Mouse (Mus musculus) monocyte, adult 5-6 weeks (primary cell): ENCODE measurements around the gene Ttc7b. TPM values are rescaled to one million over a fixed set of nuclear protein-coding genes. Genes with fewer than 3 reads are reported as not detected.

ENCODE experiments used
- ATAC-seq: fragments of 153-309, 156-312 bp; replicated peaks from 2 replicates; pipeline ENCODE4 v1.8.0; 2017; ENCODE audit warnings: mild to moderate bottlenecking; ENCODE audit not compliant: low TSS enrichment, insufficient number of reproducible peaks, severe bottlenecking, poor library complexity, low FRiP score
- total RNA-seq: library from RNA; stranded (forward); fragments of 200-1000, 200-491, 200-594 nt; gene quantifications from 3 replicates; pipeline ENCODE4 v1.2.3, GENCODE M21; 2017

Gene Ttc7b
- 35.7 to 65.7 TPM (median 49.1 TPM) in 3 replicates for total RNA-seq

DNA sequence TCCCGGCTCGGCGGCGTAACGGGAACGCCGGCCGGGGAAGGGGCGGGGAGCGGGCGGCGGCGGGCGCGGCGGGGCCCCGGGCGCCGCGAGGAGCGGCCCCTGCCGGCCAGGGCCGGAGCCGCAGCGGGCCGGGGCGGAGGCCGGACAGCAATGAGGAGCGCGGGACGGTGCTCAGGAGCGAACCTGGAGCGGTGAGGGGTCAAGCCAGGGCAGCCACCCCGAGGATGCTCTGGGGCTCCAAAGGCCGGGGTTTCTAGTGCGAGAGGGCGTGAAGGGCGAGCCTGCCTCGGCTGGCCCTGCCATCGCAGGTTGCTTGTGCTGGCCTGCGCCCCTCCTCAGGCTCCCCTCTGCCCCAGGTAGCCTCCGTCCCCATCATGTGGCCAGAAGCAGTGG lies at the start of gene Ttc7b:
Gene Ttc7b, minus strand, starts transcription at position 33 of the 393 bp plus-strand sequence.
- ATAC-seq: peak; percentile 49

DNA sequence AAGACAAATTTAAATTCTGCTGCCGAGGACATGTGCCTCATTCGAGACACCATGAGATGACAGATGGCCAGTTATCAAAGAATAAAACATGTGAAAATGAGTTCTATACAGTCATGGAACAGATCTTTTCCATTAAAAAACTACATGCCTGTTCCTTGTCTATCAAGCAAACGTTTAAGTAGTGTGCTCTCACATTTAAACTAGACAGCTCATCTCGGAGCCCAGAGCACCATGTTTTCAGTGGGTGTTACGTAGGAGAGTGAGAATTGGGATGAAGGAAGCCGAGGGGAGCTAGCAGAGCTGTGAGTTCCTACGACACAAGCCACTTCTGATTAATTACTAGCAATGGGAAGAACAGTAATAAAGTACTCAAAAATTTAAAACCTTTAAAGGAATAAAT lies 48.2 kb upstream of the Ttc7b start:
- ATAC-seq: no peak

- ATAC-seq: peak; percentile 53; the same call in 1 of the 2 replicates
These were observed 47.5 kb upstream of the Ttc7b start for GRCm38 (mm10) chr12:100568105-100568504.

DNA sequence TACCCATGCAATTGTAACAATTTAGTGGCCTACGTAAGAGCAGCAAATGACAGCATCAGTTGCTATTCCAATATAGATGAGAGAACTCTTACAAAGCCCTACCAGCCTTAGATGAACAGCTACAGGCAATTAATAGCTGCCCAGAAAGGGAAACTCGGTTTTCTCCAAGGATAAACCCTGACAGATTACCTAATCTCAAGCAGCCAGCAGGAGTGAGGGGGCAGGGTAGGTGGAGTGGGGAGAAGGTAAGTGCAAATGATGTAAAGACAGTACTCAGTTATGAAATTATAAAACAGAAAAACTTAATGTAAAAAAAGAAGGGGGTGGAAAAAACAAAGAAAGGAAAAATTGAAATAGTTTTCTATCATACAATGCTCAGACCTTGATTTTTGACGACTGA lies 47.0 kb upstream of the Ttc7b start:
- ATAC-seq: no peak

GRCm38 (mm10) chr12:100553675-100554074 lies 33.0 kb upstream of the Ttc7b start:
- no peak for ATAC-seq

DNA sequence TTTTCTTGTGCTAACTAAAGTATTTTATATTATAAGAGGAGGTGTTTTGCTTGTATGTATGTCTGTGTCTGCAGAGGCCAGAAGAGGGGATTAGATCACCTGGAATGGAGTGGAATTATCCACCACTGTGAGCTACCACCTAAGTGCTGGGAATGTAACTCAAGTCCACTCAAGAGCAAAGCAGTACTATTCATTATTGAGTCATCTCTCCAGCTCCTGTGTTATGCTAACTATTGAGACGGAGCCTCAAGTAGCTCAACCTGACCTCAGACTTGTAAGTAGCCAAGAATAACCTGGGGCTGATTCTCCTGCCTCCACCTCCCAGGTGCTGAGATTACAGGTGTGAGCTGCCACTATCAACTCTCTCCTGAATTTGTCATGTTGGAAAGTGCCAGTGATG lies 31.3 kb upstream of the Ttc7b start:
- ATAC-seq: no peak

DNA sequence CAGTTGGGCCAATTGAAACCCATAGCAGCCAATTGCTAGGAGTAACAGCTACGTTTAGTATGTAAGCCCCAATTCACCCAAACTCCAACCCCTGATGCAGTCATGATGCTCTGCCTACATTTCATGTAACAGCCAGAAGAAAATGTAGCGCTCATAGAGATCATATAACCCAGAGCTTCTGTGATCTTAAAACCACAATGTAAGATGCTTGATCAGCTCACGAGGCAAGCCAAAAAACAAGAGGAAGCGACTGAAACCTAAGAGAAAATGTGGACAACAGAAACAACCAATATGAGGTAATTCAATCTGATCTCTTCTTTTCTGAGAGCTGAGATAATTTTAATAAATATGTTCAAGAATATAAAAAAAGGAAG lies 23.6 kb upstream of the Ttc7b start:
- no peak for ATAC-seq

- no peak for ATAC-seq
These were observed 23.0 kb upstream of the Ttc7b start for GRCm38 (mm10) chr12:100543437-100544193.

DNA sequence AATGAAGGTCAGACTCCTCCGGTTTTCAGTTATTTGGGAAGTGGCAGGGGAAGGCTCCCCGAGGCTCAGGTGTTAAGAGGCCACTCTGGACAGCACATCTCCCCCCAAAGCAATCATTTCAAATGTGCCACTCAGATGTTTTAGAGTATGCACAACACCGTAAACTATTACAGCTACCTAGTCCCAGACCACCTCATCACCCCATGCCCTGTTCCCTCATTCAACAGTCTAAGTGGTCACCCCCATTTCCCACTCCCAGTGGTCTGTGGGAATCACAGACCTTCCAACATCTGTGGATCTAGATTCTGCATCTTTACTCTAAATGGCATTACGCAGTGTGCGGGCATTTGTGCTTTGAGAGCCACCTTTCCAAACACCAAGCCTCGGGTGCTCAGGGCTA lies 21.9 kb upstream of the Ttc7b start:
- no peak for ATAC-seq

- no peak for ATAC-seq
These were observed 21.4 kb upstream of the Ttc7b start for GRCm38 (mm10) chr12:100542076-100542475.

GRCm38 (mm10) chr12:100539158-100539714 lies 18.6 kb upstream of the Ttc7b start:
- ATAC-seq: no peak

GRCm38 (mm10) chr12:100538445-100539157 lies 18.0 kb upstream of the Ttc7b start:
- ATAC-seq: no peak

DNA sequence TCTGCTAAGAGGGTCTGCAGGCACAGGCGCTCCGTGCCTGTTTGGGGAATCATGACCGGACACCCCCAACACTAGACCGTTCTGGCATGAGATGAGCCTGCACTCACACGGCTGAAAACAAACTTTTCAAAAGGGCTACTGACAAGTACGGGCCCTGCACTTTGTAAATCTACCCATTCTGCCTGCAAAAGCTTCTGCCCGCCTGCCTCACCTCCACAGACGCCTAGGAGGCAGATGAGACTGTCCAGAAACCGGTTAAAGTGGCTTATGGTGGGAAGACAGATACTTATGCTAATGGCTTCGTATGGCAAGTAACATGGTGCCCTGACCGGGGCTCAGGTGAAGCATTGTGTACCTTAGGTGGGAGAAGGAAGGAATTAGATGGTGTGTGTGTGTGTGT lies 16.5 kb upstream of the Ttc7b start:
- ATAC-seq: no peak

DNA sequence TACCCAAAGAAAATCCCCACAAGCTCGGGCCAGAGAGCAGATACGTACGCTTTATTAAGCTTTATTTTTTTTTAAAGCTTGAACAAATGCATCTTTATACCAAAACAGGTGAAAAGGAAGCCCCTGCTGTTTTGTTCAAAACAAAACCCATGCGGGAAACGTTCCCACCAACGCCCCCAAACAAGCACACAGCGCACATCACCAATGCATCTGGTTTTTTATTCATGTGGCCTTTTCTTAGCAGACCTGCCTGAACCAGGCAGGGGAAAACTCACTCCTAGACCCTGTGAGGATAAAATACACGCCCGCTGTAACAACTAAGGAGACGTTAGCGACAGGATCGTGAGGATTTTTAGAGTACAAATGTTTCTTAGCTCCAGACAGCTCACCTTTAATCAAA lies 14.4 kb upstream of the Ttc7b start:
- ATAC-seq: no peak

DNA sequence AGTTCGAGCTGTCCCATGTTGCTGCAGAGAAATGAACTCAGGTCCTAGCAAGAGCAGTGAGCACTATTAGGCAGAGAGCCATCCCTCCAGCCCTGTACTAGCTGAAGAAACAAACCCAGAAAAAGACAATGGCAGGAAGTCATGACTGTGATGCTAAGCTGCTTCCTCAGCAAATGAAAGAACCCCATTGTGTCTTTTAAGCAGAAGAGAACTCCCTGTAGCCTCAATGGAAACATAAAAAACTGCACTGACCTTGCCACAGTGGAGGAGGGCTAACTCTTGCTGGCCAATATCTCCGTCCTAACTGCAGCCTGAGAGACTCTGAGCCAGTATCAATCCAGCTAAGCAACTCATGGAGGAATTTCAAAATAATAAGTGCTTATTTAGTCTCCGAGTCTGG lies 13.4 kb upstream of the Ttc7b start:
- ATAC-seq: no peak

DNA sequence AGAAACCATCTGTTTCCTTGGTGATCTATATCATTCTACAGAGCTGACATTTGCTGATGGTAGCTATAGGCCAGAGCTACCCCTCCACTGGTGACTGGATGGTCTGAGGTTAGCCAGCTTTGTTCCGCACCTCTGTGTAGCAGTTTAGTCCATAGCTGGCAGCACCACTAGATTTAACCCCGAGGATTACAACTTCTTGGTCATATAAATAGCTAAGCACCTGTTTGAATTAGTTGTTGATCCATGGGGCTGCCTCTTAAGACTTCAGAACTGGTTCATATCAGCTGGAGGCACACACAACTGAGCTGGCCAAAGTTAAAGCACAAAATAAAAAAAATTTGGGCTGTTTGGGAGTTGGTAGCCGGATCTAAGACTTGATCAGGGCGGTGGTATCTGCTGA lies 12.6 kb upstream of the Ttc7b start:
- ATAC-seq: no peak

DNA sequence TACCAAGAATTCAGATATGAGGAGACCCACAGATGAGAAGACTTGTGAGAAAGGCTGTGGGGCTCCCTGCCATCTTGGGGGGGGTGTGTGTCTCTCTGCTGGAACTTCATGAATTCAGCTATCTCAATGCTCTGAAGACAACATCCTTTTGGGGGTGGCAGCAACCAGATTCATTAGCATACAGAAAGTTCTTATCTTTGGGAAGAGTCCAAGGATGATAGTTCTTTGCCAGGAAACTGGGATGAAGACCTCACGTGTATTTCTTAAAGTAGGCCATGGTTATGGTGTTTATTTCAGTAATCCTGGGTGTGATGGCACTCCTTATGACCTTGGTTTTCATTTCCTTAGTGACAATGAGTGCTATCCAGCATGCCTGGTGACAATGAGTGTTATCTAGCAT lies 11.1 kb upstream of the Ttc7b start:
- ATAC-seq: no peak

DNA sequence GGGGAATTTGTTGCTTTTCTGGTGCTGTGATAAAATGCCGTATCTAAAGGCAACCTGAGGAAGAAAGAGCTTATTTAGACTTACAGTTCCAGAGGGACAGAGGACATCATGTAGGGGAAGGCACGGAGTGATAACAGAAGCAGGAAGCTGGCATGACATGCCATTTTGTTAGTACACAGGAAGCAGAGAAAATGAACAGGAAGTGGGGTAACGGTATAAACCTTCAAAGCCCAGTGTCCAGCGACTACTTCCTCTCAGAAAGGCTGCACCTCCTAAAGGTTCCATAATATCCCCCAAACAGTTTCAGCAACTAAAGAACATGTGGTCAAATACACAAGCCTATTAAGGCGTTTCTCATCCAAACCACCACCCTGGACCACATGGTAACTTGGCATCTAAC lies 10.2 kb upstream of the Ttc7b start:
- 0 out of 2 replicates have a peak, but pooled peaks have one; percentile 33 for ATAC-seq

DNA sequence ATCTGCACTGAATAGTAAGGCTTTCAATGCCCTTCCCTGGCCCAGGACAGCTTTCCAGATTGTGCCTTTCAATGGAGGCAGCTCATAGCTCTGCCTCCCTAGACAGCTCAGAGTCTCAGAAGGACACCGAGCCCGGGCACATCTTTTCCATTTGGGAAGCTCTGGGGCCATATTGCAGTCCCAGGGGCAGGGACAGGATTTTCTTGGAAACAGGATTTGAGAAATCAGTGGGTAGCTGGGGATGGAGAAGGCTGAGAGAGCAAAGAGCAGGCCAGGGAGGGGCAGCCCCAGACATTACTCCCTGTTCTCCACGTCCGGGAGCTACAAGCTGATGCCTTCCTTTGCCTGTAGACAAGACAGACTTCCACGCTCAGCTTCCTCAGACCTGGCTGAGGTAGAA lies 9.0 kb upstream of the Ttc7b start:
- ATAC-seq: no peak

GRCm38 (mm10) chr12:100529172-100529571 lies 8.5 kb upstream of the Ttc7b start:
- peak; percentile 59 for ATAC-seq
